Comparison of ENCODE assay signal across 18 mouse cellular contexts in genomic region chr11:72697323-72697722, GRCm38 (mm10). TPM values are rescaled to one million over a fixed set of nuclear protein-coding genes. Genes with fewer than 3 reads are reported as not detected.
DNase-seq lines count a peak whose midpoint lies in the region; ATAC-seq and TF ChIP-seq lines count a peak whose summit lies in the region.
"Had no signal": no experiment of that assay in that cellular context is flagged by ENCODE, and none has a peak within 500 bp of the region (broad histone marks: within the 10 kb centered on the region; RNA-seq: fewer than 3 reads in every experiment).

No protein-coding gene starts in this region.

- ATAC-seq in granulocyte monocyte progenitor cell, adult 5-6 weeks (replicated peaks; ENCODE audit: poor library complexity, severe bottlenecking), result peak; percentile 95
- peak; percentile 80 for ATAC-seq in megakaryocyte progenitor cell, adult 5-6 weeks (replicated peaks; ENCODE audit: poor library complexity)
- ATAC-seq: forebrain, embryonic 15.5 days; hindbrain, embryonic 16.5 days; inflammation-experienced regulatory T-cells, adult 6 months had no signal

- TF ChIP-seq POLR2A in liver, adult 2 months (IDR thresholded peaks at IDR 0.05; ENCODE audit: extremely low read depth, insufficient read depth, low read length), result no peak

- H3K9me3 ChIP-seq in hindbrain, embryonic 10.5 days, result no peaks in the 10 kb centered on the region
- H3K9me3 ChIP-seq: embryonic facial prominence, embryonic 12.5 days; forebrain, embryonic 15.5 days; heart, embryonic 12.5 days; hindbrain, embryonic 12.5 days had no signal

- no peaks in the 10 kb centered on the region; the same call in 1 of the 2 replicates for H3K36me3 ChIP-seq in liver, adult 2 months (ENCODE audit: control insufficient read depth, insufficient read depth, low read length)
- peaks cover 37% of the 10 kb centered on the region for H3K36me3 ChIP-seq in hindbrain, embryonic 10.5 days

- DNase-seq in liver, adult 2 months (ENCODE audit: extremely low read depth, low read depth, low spot score), result peak; percentile 24
- DNase-seq in liver (no peak), 416B (ENCODE audit: low read depth) (peak; percentile 39)
- DNase-seq in adrenal gland, postnatal 36 days, result no peak
- DNase-seq in cerebellum, postnatal 14 days, result no peak
- no peak for DNase-seq in hindbrain, embryonic 10.5 days (ENCODE audit: low spot score)
- DNase-seq: adrenal gland, adult 8-10 months; cerebellum, adult 11-12 months; cerebellum, adult 9-10 months; gastrocnemius, postnatal 14 days had no signal

- TF ChIP-seq CTCF in liver, adult 2 months (IDR thresholded peaks at IDR 0.05; ENCODE audit: low read depth, low read length), result no peak

- H3K27ac ChIP-seq in liver, adult 2 months (replicated peaks; ENCODE audit: insufficient read depth, low read depth, low read length), result no peak overlapping the region
- H3K27ac ChIP-seq in hindbrain, embryonic 10.5 days, result no peak overlapping the region
- H3K27ac ChIP-seq: embryonic facial prominence, embryonic 12.5 days; forebrain, embryonic 15.5 days; hindbrain, embryonic 12.5 days had no signal

- H3K4me3 ChIP-seq in liver, adult 2 months (ENCODE audit: insufficient read depth, low read depth, low read length), result no peak overlapping the region
- no peak overlapping the region for H3K4me3 ChIP-seq in hindbrain, embryonic 10.5 days
- H3K4me3 ChIP-seq: embryonic facial prominence, embryonic 12.5 days; forebrain, embryonic 15.5 days; heart, embryonic 12.5 days; hindbrain, embryonic 12.5 days had no signal

- no peaks in the 10 kb centered on the region for H3K27me3 ChIP-seq in liver, adult 2 months (ENCODE audit: control insufficient read depth, insufficient read depth, low read length)
- no peaks in the 10 kb centered on the region for H3K27me3 ChIP-seq in hindbrain, embryonic 10.5 days (ENCODE audit: insufficient read depth, poor library complexity, severe bottlenecking)
- H3K27me3 ChIP-seq: embryonic facial prominence, embryonic 12.5 days; forebrain, embryonic 15.5 days; heart, embryonic 12.5 days; hindbrain, embryonic 12.5 days had no signal

- no peak overlapping the region for H3K9ac ChIP-seq in liver, adult 2 months (ENCODE audit: low read depth, low read length)
- H3K9ac ChIP-seq: embryonic facial prominence, embryonic 12.5 days; forebrain, embryonic 15.5 days; heart, embryonic 12.5 days; hindbrain, embryonic 12.5 days had no signal

- peaks cover 6% of the 10 kb centered on the region for H3K4me1 ChIP-seq in liver, adult 2 months (ENCODE audit: control insufficient read depth, insufficient read depth, low read length)
- no peaks in the 10 kb centered on the region for H3K4me1 ChIP-seq in hindbrain, embryonic 10.5 days (replicated peaks)
- H3K4me1 ChIP-seq: embryonic facial prominence, embryonic 12.5 days had no signal

- peaks cover 27% of the 10 kb centered on the region for H3K79me2 ChIP-seq in liver, adult 2 months (ENCODE audit: control insufficient read depth, insufficient read depth, low read length)

RNA-seq across cellular contexts. Expression of gene Ankfy1, which starts 7.5 kb away (rescaled TPM):
- total RNA-seq in liver, adult 2 months (2014; rRNA removed), result 20.7 and 20.8 TPM in 2 replicates
- 10.3 and 12.3 TPM in 2 replicates for polyA plus RNA-seq in liver, adult 2 months (2012; rRNA removed)
- total RNA-seq in granulocyte monocyte progenitor cell, adult 5-6 weeks (2014; fragmentation: Nextera tagmentation), result 31.9 and 34.3 TPM in 2 replicates
- total RNA-seq in granulocyte monocyte progenitor cell, adult 5-6 weeks (2017), result 34.9 and 36.0 TPM in 2 replicates
- total RNA-seq in megakaryocyte progenitor cell, adult 5-6 weeks (2015), result 31.0 and 36.1 TPM in 2 replicates
- total RNA-seq in megakaryocyte progenitor cell, adult 5-6 weeks (2017), result 29.0 and 30.3 TPM in 2 replicates
- 10 to 100 TPM; 41.4 to 43.7 TPM for total RNA-seq in adrenal gland, postnatal 36 days (2021)
- polyA plus RNA-seq in hindbrain, embryonic 10.5 days (2016; fragmentation: Nextera tagmentation; extraction: Ambion mirVana), result 26.8 and 26.9 TPM in 2 replicates

Comparison
In these comparisons a context has a peak if more than half of its experiments do, and no peak if none do; other contexts are left out.
1. DNase-seq: peak in liver, adult 2 months (single experiment) and 416B (single experiment); none in liver (single experiment), adrenal gland, postnatal 36 days (0 of 2), cerebellum, postnatal 14 days (0 of 2) and hindbrain, embryonic 10.5 days (single experiment).